Mouse (Mus musculus): ENCODE data around the gene Pkp3. TPM values are rescaled to one million over a fixed set of nuclear protein-coding genes. Genes with fewer than 3 reads are reported as not detected.

Pkp3 gene
- total and polyA plus RNA-seq, 2 experiments from 2014 or later = not detected

GRCm38 (mm10) chr7:141094487-141095205 lies 16.6 kb downstream of the Pkp3 start:
- Histone ChIP-seq H3K4me1 (ENCODE audit: insufficient read depth) (no peaks in the 10 kb centered on the region), H3K9me3 (ENCODE audit: low read length) (no peaks in the 10 kb centered on the region), H3K27me3 (ENCODE audit: insufficient read depth, low read length) (peaks cover 17% of the 10 kb centered on the region; the same call in 1 of the 2 replicates), H3K27ac (ENCODE audit: low read depth, low read length) (no peak overlapping the region), H3K4me2 (ENCODE audit: low read depth) (no peak overlapping the region), H3K36me3 (ENCODE audit: insufficient read depth) (no peaks in the 10 kb centered on the region), H3K9ac (no peak overlapping the region), H3K4me3 (ENCODE audit: low read depth, low read length) (no peak overlapping the region)
- no peak for TF ChIP-seq CTCF (IDR thresholded peaks at IDR 0.05; ENCODE audit: low read depth)
- ATAC-seq (no peak), DNase-seq (no peak)
- 69% methylated on average over 15 of the region's 15 CpGs for WGBS

DNA sequence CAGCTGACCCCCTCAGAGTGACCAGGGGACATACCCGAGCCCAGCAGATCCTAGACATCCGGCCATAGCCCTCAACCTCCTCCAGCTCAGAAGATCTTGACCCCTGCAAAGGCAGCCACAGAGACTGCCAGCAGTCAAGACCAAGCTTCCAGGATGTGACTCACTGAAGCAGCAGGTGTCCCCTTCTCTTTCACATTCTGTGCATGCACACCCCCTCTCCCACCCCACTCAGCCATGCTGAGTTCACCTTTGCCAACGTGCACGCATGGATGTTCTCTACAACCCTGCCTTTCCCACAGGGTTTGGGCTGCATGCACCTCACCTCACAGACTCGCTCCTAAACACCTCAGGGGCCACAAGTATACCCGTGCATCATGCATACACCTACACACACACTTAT lies 18.0 kb downstream of the Pkp3 start:
- Histone ChIP-seq H3K9me3 (ENCODE audit: low read length) (no peaks in the 10 kb centered on the region), H3K9ac (no peak overlapping the region), H3K36me3 (ENCODE audit: insufficient read depth) (no peaks in the 10 kb centered on the region), H3K4me2 (ENCODE audit: low read depth) (no peak overlapping the region), H3K27ac (ENCODE audit: low read depth, low read length) (no peak overlapping the region), H3K27me3 (ENCODE audit: insufficient read depth, low read length) (peaks cover 25% of the 10 kb centered on the region; the same call in 1 of the 2 replicates), H3K4me3 (ENCODE audit: low read depth, low read length) (no peak overlapping the region), H3K4me1 (ENCODE audit: insufficient read depth) (no peaks in the 10 kb centered on the region)
- 85% methylated on average over 6 of the region's 6 CpGs for WGBS
- ATAC-seq (no peak), DNase-seq (no peak)
- no peak for TF ChIP-seq CTCF (IDR thresholded peaks at IDR 0.05; ENCODE audit: low read depth)

DNA sequence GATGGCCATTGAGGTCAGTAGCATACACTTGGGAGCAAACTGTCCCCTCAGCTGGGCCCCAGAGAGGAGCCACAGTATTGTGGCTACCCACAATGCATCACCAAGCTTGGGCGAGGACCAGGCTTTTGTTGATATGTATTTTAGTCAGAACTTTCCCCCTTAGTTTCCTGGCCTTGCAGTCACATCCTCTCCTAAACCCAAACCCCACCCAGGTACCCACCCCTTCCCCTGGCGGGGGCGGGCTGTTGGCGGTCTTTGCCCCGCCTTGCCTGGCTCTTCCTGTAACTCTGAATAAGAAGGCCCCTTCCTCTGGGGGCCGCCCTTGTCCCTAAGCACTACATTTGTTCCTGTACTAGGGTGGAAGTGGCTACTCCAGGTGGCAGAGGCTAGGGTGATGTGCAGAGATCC lies 18.6 kb downstream of the Pkp3 start:
- Histone ChIP-seq H3K4me1 (ENCODE audit: insufficient read depth) (no peaks in the 10 kb centered on the region), H3K9me3 (ENCODE audit: low read length) (no peaks in the 10 kb centered on the region), H3K4me3 (ENCODE audit: low read depth, low read length) (no peak overlapping the region), H3K36me3 (ENCODE audit: insufficient read depth) (no peaks in the 10 kb centered on the region), H3K4me2 (ENCODE audit: low read depth) (no peak overlapping the region), H3K27ac (ENCODE audit: low read depth, low read length) (no peak overlapping the region), H3K9ac (no peak overlapping the region), H3K27me3 (ENCODE audit: insufficient read depth, low read length) (peaks cover 25% of the 10 kb centered on the region; the same call in 1 of the 2 replicates)
- WGBS = 47% methylated on average over 6 of the region's 6 CpGs
- DNase-seq (no peak), ATAC-seq (no peak)
- no peak for TF ChIP-seq CTCF (IDR thresholded peaks at IDR 0.05; ENCODE audit: low read depth)

DNA sequence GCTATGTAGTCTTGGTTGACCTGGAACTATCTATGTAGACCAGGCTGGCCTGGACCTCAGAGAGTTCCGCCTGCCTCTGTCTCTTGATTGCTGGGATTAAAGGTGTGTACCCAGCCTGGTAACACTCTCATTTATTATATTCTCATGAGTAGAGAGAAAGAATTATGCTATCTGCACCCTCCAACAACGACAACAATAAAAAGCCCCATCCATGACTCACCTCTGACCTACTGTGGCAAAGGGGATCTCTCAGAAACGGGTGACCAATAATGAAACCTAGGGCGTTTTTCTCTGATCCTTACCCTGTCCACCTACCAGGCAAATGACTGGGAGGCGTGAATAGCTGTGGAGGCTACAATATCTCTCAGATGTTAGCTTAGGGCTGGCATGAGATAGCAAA lies 19.2 kb downstream of the Pkp3 start:
- ATAC-seq (no peak), DNase-seq (no peak)
- Histone ChIP-seq H3K9ac (no peak overlapping the region), H3K36me3 (ENCODE audit: insufficient read depth) (no peaks in the 10 kb centered on the region), H3K27ac (ENCODE audit: low read depth, low read length) (no peak overlapping the region), H3K4me2 (ENCODE audit: low read depth) (no peak overlapping the region), H3K9me3 (ENCODE audit: low read length) (no peaks in the 10 kb centered on the region), H3K4me1 (ENCODE audit: insufficient read depth) (no peaks in the 10 kb centered on the region), H3K4me3 (ENCODE audit: low read depth, low read length) (no peak overlapping the region), H3K27me3 (ENCODE audit: insufficient read depth, low read length) (peaks cover 25% of the 10 kb centered on the region; the same call in 1 of the 2 replicates)
- WGBS = 84% methylated on average over 5 of the region's 5 CpGs
- no peak for TF ChIP-seq CTCF (IDR thresholded peaks at IDR 0.05; ENCODE audit: low read depth)

DNA sequence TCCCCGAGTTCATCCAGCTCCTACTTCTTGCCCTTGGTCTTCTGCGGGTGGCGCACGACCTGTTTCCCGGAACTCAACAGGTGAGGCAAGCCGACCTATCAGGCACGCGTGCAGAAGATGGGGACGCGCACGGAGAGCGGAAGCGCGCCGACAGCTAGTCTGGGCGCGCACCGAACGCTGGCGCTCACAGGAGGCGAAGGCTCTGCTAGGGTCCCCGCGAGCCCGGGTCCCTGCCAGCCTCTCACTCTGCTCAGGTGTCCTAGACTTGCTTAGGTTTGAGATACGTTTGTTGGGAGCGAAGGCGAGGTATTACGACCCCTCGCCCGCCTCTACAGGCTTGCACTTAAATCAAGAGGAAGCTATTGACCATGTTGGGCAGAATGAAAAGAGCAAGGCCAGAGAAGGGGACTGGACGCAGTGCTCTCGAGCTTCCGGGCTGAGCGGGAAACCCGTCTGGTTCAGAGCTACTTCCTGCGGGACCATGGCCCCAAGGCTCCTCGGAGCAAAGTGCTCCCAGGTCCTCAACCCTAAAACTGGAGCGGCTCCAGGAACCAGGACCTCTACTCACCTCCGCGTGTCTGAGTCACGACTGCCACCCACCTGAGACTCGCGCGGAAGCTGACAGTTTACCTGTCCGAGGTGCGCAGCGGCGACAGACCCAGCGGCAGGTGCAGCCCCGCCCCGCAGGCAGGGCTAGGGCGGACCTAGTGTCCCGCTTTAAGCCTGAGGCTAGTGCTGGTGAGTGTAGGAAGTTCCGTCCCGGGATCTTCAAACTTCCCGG lies 22.1 kb downstream of the Pkp3 start, which contains the start of gene Sigirr:
Gene Sigirr, minus strand, starts transcription at position 662 of the 781 bp plus-strand sequence.
- ATAC-seq (peak; percentile 88), DNase-seq (peak; percentile 62)
- TF ChIP-seq CTCF (IDR thresholded peaks at IDR 0.05; ENCODE audit: low read depth) = no peak
- H3K4me3 ChIP-seq (ENCODE audit: low read depth, low read length) = peak within 1 kb of the TSS; percentile 41
- no peak within 1 kb of the TSS for H3K27ac ChIP-seq (ENCODE audit: low read depth, low read length)
- WGBS = 2% methylated on average over 56 of the region's 56 CpGs
- H3K4me2 ChIP-seq (ENCODE audit: low read depth) = peak within 1 kb of the TSS; percentile 73
- no peaks in the 10 kb centered on the region for H3K4me1 ChIP-seq (ENCODE audit: insufficient read depth)
- no peaks in the 10 kb centered on the region for H3K36me3 ChIP-seq (ENCODE audit: insufficient read depth)
- peak within 1 kb of the TSS; percentile 41 for H3K9ac ChIP-seq
- peaks cover 17% of the 10 kb centered on the region; the same call in 1 of the 2 replicates for H3K27me3 ChIP-seq (ENCODE audit: insufficient read depth, low read length)
- H3K9me3 ChIP-seq (ENCODE audit: low read length) = no peaks in the 10 kb centered on the region

GRCm38 (mm10) chr7:141103161-141103560 lies 25.1 kb downstream of the Pkp3 start:
- ATAC-seq (no peak), DNase-seq (no peak)
- H3K9me3 ChIP-seq (ENCODE audit: low read length) = no peaks in the 10 kb centered on the region
- H3K36me3 ChIP-seq (ENCODE audit: insufficient read depth) = no peaks in the 10 kb centered on the region
- H3K27me3 ChIP-seq (ENCODE audit: insufficient read depth, low read length) = peaks cover 15% of the 10 kb centered on the region; the same call in 1 of the 2 replicates
- H3K4me3 ChIP-seq (ENCODE audit: low read depth, low read length) = no peak overlapping the region
- no peak for TF ChIP-seq CTCF (IDR thresholded peaks at IDR 0.05; ENCODE audit: low read depth)
- WGBS = 77% methylated on average over 3 of the region's 3 CpGs
- H3K9ac ChIP-seq = no peak overlapping the region
- no peak overlapping the region for H3K4me2 ChIP-seq (ENCODE audit: low read depth)
- no peak overlapping the region for H3K27ac ChIP-seq (ENCODE audit: low read depth, low read length)
- H3K4me1 ChIP-seq (ENCODE audit: insufficient read depth) = no peaks in the 10 kb centered on the region

DNA sequence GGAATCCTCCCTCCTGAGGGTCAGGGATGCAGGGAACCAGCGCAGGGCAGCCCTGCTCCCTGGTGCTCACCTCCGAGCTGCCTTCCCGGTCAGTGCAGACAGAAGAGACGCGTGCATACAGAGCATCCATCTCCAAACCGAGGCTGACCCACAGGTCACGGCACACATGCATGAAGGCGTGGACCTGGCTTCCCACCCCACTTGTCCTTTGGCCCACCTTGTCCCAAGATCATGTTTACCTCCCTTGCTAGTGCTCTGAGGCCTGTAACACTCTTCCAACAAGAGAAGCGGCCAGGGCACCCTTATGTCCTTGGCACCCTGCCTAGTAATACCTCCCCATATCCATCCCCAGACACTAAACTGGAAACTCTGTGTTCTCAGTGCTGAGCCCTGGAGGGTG lies 37.9 kb downstream of the Pkp3 start:
- Histone ChIP-seq H3K27me3 (ENCODE audit: insufficient read depth, low read length) (no peaks in the 10 kb centered on the region), H3K4me3 (ENCODE audit: low read depth, low read length) (no peak overlapping the region), H3K9me3 (ENCODE audit: low read length) (no peaks in the 10 kb centered on the region), H3K4me1 (ENCODE audit: insufficient read depth) (no peaks in the 10 kb centered on the region), H3K9ac (no peak overlapping the region), H3K4me2 (ENCODE audit: low read depth) (no peak overlapping the region), H3K27ac (ENCODE audit: low read depth, low read length) (no peak overlapping the region), H3K36me3 (ENCODE audit: insufficient read depth) (no peaks in the 10 kb centered on the region)
- DNase-seq = no peak
- no peak for TF ChIP-seq CTCF (IDR thresholded peaks at IDR 0.05; ENCODE audit: low read depth)
- ATAC-seq = no peak
- WGBS = 90% methylated on average over 9 of the region's 9 CpGs
